Mouse (Mus musculus): ENCODE results near the gene Zfp184. TPM values are rescaled to one million over a fixed set of nuclear protein-coding genes. Genes with fewer than 3 reads are reported as not detected.

The Zfp184 gene
- polyA plus RNA-seq, 1 experiment from 2014 or later, result 4.7 TPM

- H3K4me3 ChIP-seq (ENCODE audit: low read length), result no peak overlapping the region
- no peak for ATAC-seq
- H3K4me2 ChIP-seq (ENCODE audit: low read depth, low read length), result no peak overlapping the region
- H3K36me3 ChIP-seq (ENCODE audit: control insufficient read depth, insufficient read depth, low read length), result no peaks in the 10 kb centered on the region
- WGBS, result 66% methylated on average over 2 of the region's 2 CpGs
- no peak overlapping the region for H3K9ac ChIP-seq (ENCODE audit: low read depth, low read length)
- H3K27ac ChIP-seq (ENCODE audit: low read length), result no peak overlapping the region
- no peaks in the 10 kb centered on the region for H3K9me3 ChIP-seq (ENCODE audit: control insufficient read depth, low read length)
- 0 out of 2 replicates have a peak, but pooled peaks cover 7% of the 10 kb centered on the region for H3K4me1 ChIP-seq (ENCODE audit: control insufficient read depth, insufficient read depth, low read length)
- peaks cover 74% of the 10 kb centered on the region for H3K27me3 ChIP-seq (replicated peaks; ENCODE audit: control insufficient read depth, insufficient read depth, low read length)
These were observed 56.5 kb downstream of the Zfp184 start for GRCm38 (mm10) chr13:22001346-22001745.

- WGBS, result 28% methylated on average over 5 of the region's 5 CpGs
- ATAC-seq, result no peak
- Histone ChIP-seq H3K4me1 (ENCODE audit: control insufficient read depth, insufficient read depth, low read length) (peaks cover 10% of the 10 kb centered on the region; the same call in 1 of the 2 replicates), H3K27me3 (replicated peaks; ENCODE audit: control insufficient read depth, insufficient read depth, low read length) (peaks cover 76% of the 10 kb centered on the region), H3K36me3 (ENCODE audit: control insufficient read depth, insufficient read depth, low read length) (no peaks in the 10 kb centered on the region), H3K9me3 (ENCODE audit: control insufficient read depth, low read length) (no peaks in the 10 kb centered on the region), H3K27ac (ENCODE audit: low read length) (no peak overlapping the region), H3K4me3 (ENCODE audit: low read length) (no peak overlapping the region), H3K4me2 (ENCODE audit: low read depth, low read length) (no peak overlapping the region), H3K9ac (ENCODE audit: low read depth, low read length) (no peak overlapping the region)
These were observed 56.9 kb downstream of the Zfp184 start for GRCm38 (mm10) chr13:22001823-22002222.

- H3K36me3 ChIP-seq (ENCODE audit: control insufficient read depth, insufficient read depth, low read length), result no peaks in the 10 kb centered on the region
- H3K9me3 ChIP-seq (ENCODE audit: control insufficient read depth, low read length), result no peaks in the 10 kb centered on the region
- peak; percentile 93 for ATAC-seq
- H3K27ac ChIP-seq (ENCODE audit: low read length), result peak overlapping the region; percentile 45
- WGBS, result under 1% methylated on average over 45 of the region's 45 CpGs
- peaks cover 83% of the 10 kb centered on the region for H3K27me3 ChIP-seq (replicated peaks; ENCODE audit: control insufficient read depth, insufficient read depth, low read length)
- H3K4me2 ChIP-seq (ENCODE audit: low read depth, low read length), result peak overlapping the region; percentile 96
- H3K4me3 ChIP-seq (ENCODE audit: low read length), result peak overlapping the region; percentile 69
- H3K4me1 ChIP-seq (ENCODE audit: control insufficient read depth, insufficient read depth, low read length), result peaks cover 15% of the 10 kb centered on the region; the same call in 1 of the 2 replicates
- peak overlapping the region; percentile 69 for H3K9ac ChIP-seq (ENCODE audit: low read depth, low read length)
These were observed 60.9 kb downstream of the Zfp184 start for GRCm38 (mm10) chr13:22005605-22006333.

- WGBS, result under 1% methylated on average over 38 of the region's 38 CpGs
- peaks cover 80% of the 10 kb centered on the region for H3K27me3 ChIP-seq (replicated peaks; ENCODE audit: control insufficient read depth, insufficient read depth, low read length)
- H3K27ac ChIP-seq (ENCODE audit: low read length), result peak overlapping the region; percentile 45
- no peaks in the 10 kb centered on the region for H3K9me3 ChIP-seq (ENCODE audit: control insufficient read depth, low read length)
- peaks cover 15% of the 10 kb centered on the region; the same call in 1 of the 2 replicates for H3K4me1 ChIP-seq (ENCODE audit: control insufficient read depth, insufficient read depth, low read length)
- ATAC-seq, result peak; percentile 95
- peak overlapping the region; percentile 96 for H3K4me2 ChIP-seq (ENCODE audit: low read depth, low read length)
- H3K9ac ChIP-seq (ENCODE audit: low read depth, low read length), result peak overlapping the region; percentile 69
- peak overlapping the region; percentile 69 for H3K4me3 ChIP-seq (ENCODE audit: low read length)
- H3K36me3 ChIP-seq (ENCODE audit: control insufficient read depth, insufficient read depth, low read length), result no peaks in the 10 kb centered on the region
These were observed 61.6 kb downstream of the Zfp184 start for GRCm38 (mm10) chr13:22006334-22007120.

GRCm38 (mm10) chr13:22007121-22007510 lies 62.2 kb downstream of the Zfp184 start:
- H3K4me2 ChIP-seq (ENCODE audit: low read depth, low read length), result peak overlapping the region; percentile 96
- peaks cover 76% of the 10 kb centered on the region for H3K27me3 ChIP-seq (replicated peaks; ENCODE audit: control insufficient read depth, insufficient read depth, low read length)
- 3% methylated on average over 18 of the region's 18 CpGs for WGBS
- H3K27ac ChIP-seq (ENCODE audit: low read length), result no peak overlapping the region
- no peak; the same call in 1 of the 2 replicates for ATAC-seq
- H3K9me3 ChIP-seq (ENCODE audit: control insufficient read depth, low read length), result no peaks in the 10 kb centered on the region
- peak overlapping the region; percentile 64 for H3K9ac ChIP-seq (ENCODE audit: low read depth, low read length)
- H3K36me3 ChIP-seq (ENCODE audit: control insufficient read depth, insufficient read depth, low read length), result no peaks in the 10 kb centered on the region
- H3K4me3 ChIP-seq (ENCODE audit: low read length), result peak overlapping the region; percentile 69
- H3K4me1 ChIP-seq (ENCODE audit: control insufficient read depth, insufficient read depth, low read length), result peaks cover 15% of the 10 kb centered on the region; the same call in 1 of the 2 replicates

GRCm38 (mm10) chr13:22007872-22008271 lies 63.0 kb downstream of the Zfp184 start:
- H3K9ac ChIP-seq (ENCODE audit: low read depth, low read length), result no peak overlapping the region
- H3K4me2 ChIP-seq (ENCODE audit: low read depth, low read length), result no peak overlapping the region
- WGBS, result 54% methylated on average over 7 of the region's 7 CpGs
- ATAC-seq, result no peak
- peaks cover 15% of the 10 kb centered on the region; the same call in 1 of the 2 replicates for H3K4me1 ChIP-seq (ENCODE audit: control insufficient read depth, insufficient read depth, low read length)
- H3K27ac ChIP-seq (ENCODE audit: low read length), result no peak overlapping the region
- H3K9me3 ChIP-seq (ENCODE audit: control insufficient read depth, low read length), result no peaks in the 10 kb centered on the region
- no peaks in the 10 kb centered on the region for H3K36me3 ChIP-seq (ENCODE audit: control insufficient read depth, insufficient read depth, low read length)
- H3K27me3 ChIP-seq (replicated peaks; ENCODE audit: control insufficient read depth, insufficient read depth, low read length), result peaks cover 75% of the 10 kb centered on the region
- no peak overlapping the region for H3K4me3 ChIP-seq (ENCODE audit: low read length)

GRCm38 (mm10) chr13:22008707-22009106 lies 63.8 kb downstream of the Zfp184 start:
- Histone ChIP-seq H3K27me3 (replicated peaks; ENCODE audit: control insufficient read depth, insufficient read depth, low read length) (peaks cover 69% of the 10 kb centered on the region), H3K4me1 (ENCODE audit: control insufficient read depth, insufficient read depth, low read length) (peaks cover 15% of the 10 kb centered on the region; the same call in 1 of the 2 replicates), H3K9me3 (ENCODE audit: control insufficient read depth, low read length) (no peaks in the 10 kb centered on the region), H3K4me2 (ENCODE audit: low read depth, low read length) (no peak overlapping the region), H3K4me3 (ENCODE audit: low read length) (no peak overlapping the region), H3K36me3 (ENCODE audit: control insufficient read depth, insufficient read depth, low read length) (no peaks in the 10 kb centered on the region), H3K27ac (ENCODE audit: low read length) (no peak overlapping the region), H3K9ac (ENCODE audit: low read depth, low read length) (no peak overlapping the region)
- 76% methylated on average over 3 of the region's 3 CpGs for WGBS
- no peak for ATAC-seq

GRCm38 (mm10) chr13:22009642-22010041 lies 64.7 kb downstream of the Zfp184 start, which contains the start of gene Prss16:
Prss16 (minus strand) TSS chr13:22009742.
- H3K9me3 ChIP-seq (ENCODE audit: control insufficient read depth, low read length), result no peaks in the 10 kb centered on the region
- H3K4me2 ChIP-seq (ENCODE audit: low read depth, low read length), result no peak within 1 kb of the TSS
- H3K36me3 ChIP-seq (ENCODE audit: control insufficient read depth, insufficient read depth, low read length), result no peaks in the 10 kb centered on the region
- H3K27ac ChIP-seq (ENCODE audit: low read length), result no peak within 1 kb of the TSS
- WGBS, result 43% methylated on average over 7 of the region's 7 CpGs
- no peak within 1 kb of the TSS for H3K4me3 ChIP-seq (ENCODE audit: low read length)
- peaks cover 22% of the 10 kb centered on the region; the same call in 1 of the 2 replicates for H3K4me1 ChIP-seq (ENCODE audit: control insufficient read depth, insufficient read depth, low read length)
- peaks cover 66% of the 10 kb centered on the region for H3K27me3 ChIP-seq (replicated peaks; ENCODE audit: control insufficient read depth, insufficient read depth, low read length)
- H3K9ac ChIP-seq (ENCODE audit: low read depth, low read length), result no peak within 1 kb of the TSS
- ATAC-seq, result no peak
